Mouse (Mus musculus) retina, postnatal 7 days (tissue): ENCODE results near the gene Fth1.

ENCODE experiments used
- DNase-seq: peaks from one replicate; pipeline ENCODE4 v3.0.0-alpha.2; 2012; ENCODE audit warnings: low read depth, low spot score

Gene Fth1

DNA sequence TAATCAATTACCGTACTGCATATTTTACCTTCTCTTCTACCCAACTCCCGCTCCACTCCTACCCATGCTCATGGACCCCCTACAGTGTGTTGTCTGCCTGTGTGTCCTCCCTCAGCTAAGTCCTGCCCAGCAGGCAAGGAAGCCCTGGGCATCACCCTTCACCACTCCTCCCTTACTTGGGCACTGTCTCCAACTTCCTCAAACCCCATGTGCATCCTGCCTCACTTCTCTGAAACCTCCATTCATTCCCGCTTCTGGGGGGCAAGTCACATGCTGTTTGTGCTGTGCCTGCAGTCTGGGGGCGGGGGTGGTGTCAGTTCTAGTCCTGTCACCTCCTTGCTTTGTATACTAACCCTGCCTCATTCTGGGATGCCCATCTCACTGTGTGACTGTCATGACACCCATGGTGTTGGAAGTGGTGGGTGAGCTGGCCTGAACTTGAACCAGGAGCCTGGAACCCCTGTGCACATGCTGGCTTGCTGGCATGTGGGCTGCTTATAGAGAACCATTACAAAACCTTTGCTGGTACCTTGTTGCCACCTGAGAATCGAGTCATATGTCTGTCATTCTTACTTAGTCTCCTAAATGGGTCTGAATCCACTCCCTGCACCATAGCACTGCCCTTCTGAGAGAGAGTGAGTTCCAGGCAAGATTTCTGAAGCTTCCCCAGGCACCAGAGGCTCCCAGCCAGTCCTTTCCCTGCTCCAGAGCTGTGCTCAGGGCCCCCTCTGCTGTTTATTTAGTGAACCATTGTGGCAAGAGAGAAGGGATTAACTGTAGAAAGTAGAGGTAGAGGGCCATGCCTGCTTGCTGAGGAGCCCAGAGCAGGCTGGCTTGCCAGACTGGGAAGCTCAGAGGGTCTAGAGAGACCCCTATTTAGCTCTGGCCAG is 42.3 kb downstream of the Fth1 start:
- no peak for DNase-seq

DNA sequence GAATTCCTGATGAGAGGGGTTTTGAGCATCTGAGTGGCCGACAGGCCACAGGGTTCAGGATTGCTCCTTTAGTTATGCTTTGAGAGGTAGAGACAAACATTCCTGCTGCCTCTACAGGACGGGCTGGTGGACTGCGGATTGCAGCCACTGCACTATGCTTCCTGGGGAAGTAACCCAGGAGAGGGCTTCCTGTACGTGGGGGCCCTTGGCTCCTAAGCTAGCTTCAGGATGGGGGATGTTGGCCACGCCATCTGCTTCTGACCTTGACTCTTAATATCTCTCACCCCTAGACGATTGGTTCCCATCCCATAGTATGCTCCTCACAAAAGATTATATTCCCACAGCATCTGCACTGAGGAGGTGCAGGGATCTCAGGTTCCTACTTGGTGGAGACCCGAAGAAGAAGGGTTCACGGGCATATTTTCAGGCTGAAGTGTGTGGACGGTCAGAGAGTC is 42.9 kb downstream of the Fth1 start:
- DNase-seq = no peak

DNA sequence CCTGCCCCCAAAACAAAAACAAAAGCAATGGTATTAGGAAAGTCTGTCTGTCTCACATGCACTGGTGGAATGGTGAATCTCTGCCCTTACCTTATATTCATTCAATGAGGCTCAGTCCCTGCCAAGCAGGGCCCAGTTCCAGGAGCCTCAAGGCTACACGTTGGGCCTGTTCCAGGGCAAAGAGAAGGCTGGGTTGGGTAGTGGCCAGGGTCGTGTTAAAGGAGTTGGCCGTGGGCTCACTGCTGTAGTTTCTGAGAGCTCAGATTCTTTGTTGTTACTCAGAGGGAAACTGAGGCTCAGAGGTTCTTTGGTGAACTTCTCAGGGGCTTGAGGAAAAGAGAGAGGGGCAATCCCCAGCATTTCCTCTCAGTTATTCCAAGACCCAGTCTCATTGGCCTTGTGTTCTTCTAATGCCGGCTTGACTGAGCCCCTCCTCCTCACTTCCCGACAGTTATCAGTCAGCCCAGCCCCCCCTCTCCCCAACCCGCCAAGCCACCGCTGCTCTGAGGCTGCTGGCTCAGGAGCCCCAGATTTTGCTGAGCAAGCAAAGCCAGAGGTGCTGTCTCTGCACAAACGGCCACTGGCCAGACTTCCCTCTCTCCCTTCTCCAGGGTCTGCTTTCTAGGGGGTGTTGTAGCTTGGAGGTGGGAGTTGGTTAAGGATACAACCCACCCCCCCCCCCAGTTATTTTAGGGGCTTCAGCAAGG is 44.9 kb downstream of the Fth1 start:
- no peak for DNase-seq

DNA sequence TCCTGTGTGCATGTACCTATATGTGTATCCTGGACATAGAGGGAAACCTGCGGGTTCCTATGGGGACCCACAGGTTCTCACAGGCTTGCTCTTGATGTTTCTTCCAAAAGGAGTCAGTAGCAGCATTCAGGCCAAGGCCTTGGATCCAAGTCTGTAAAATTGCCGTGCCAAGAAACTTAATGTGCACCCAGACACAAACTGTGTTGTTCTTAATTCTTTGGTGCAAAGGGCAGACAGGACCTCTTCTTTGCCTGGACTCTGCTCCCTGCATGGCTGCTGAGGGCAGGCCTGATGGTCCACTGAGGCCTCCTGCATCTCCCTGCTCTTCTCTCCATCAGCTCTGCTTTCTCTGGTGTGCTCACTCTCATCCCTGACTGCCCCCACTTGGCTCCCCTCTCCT is 49.3 kb downstream of the Fth1 start:
- DNase-seq = no peak

DNA sequence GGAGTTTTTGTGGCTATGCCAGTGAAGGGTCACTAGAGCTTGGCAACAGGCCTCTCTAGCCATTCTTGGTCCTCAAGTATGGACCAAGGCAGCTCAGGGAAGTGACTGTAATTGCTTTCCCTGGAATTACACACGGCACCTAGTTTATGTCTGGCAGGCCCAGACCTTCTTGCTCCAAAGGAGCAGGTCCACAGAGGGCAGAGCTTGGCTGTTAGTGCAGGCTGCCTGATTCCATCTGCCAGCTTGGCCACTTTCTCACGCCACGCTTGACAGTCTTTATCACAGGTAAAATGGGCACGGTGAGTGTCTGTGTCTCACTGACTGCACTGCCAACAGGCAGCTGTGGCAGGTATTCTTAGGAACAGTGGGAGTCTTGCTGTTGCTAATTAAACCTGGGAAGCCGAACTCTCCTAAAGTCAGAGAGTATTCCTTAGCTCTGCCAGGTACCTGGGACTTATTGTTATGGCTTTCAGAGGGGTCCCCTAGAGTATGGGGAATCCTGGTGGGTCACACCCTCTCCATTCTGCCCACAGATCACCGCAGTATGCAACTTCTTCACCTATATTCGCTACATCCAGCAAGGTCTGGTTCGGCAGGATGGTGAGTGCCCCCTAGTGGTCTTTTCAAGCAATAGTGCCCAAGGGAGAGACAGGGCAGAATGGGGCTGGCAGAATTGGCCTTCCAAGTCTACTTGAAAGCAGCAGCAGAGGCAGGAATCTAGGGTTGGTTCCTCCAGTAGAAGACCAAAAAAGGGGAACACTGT is 53.0 kb downstream of the Fth1 start:
- peak; percentile 46 for DNase-seq

DNA sequence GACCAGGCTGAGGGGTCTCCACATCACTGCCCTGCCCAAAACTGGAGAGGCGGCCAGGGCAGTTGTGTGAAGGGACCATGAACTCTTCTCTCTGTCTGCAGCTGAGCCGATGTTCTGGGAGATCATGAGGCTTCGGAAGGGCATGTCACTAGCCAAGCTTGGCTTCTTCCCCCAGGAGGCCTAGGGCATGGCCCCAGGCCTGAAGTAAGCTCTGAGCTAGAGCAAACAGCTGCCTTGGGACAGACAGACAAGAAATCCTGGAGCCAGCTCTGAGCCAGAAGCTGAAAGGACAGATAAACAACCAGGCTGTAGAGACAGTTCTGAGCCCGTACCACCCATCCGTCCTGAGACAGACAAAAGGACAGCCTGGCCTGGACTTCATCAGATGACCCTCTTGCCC is 54.0 kb downstream of the Fth1 start:
- no peak for DNase-seq
